Mouse (Mus musculus): ENCODE results near the gene Fbxo42.

Gene Fbxo42

DNA sequence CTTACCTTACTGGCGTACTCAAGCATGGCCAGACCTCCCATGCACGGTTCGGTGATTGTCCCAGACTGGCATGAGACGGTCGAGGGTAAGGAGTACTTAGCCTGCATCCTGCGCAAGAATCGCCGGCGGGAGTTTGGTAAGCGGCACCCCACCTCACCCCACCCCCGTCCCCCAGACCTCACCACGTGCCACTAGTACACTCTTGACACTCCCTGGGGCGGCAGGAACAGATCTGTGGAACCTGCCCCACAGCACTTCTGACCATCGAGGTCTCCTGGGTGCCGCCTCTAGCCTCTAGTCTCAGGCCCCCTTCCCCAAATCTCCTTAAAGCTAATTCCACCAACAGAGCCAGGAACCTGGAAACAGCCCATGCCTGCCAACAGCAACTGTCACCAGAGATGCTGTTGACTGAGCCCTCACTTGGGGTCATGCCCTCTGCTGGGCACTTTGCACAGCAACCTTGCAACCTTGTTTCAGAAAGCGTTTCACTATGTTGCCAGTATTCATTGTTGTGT, 66.7 kb downstream of the Fbxo42 start:
- DNase-seq (ENCODE audit: low spot score in 2 of 2), result no peak

DNA sequence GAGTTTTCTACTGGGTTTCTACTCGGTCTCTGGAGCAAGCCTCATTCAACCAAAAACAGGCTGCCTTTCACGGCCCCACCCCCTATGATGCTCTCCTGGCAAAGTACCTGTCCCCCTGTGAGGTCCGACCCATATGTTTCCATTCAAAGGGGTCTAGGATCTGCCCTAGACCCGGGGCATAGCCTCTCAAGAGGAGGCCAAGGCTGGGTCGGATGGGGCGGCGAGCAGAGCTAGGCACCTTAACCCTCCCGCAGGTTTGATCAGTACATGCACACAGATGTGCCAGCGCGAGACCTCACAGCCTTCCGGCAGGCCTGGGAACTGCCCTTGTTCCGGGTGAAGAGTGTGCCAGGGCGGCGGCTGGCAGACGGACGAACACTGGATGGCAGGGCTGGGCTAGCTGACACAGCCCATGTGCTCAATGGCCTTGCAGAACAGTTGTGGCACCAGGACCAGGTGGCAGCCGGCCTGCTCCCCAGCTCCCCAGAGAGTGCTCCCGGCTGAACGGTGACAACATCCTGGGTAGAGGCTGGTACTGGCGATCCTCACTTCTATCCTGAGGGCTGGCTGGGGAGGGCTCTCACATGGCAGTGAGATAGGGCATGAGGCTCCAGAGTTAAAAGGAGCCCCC, 72.0 kb downstream of the Fbxo42 start:
- DNase-seq (ENCODE audit: low spot score in 2 of 2), result no peak

DNA sequence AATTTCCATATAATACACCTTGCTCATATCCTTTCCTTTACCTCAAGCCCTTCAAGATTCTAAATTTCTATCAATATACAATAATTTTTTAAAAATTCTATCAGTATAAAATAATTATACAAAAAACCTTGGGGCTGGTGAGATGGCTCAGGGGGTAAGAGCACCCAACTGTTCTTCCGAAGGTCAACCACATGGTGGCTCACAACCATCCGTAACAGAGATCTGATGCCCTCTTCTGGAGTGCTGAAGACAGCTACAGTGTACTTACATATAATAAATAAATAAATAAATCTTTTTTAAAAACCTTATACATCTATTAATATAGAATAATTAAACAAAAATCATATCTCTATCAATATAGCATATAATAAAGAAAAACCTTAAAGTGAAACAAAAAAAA, 74.1 kb downstream of the Fbxo42 start:
- no peak for DNase-seq (ENCODE audit: low spot score in 2 of 2)

DNA sequence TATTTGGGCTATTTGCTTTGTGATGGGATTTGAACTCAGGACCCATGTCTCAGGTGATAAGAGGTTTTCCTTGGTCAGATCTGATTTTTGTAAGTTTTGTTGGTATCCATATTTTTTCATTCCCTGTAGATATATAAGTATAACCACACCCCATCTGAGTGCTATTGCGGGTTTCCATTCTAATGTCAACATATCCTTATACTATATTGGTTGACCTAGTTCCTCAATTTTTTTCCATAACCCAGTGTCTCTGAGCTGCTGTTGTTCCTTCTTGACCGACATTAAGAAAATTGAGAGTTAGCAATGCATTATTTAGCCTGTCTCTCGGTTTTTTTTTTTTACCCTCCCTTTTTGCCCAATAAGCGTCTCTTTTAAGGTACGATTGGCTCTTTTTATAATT, 75.0 kb downstream of the Fbxo42 start:
- DNase-seq (ENCODE audit: low spot score in 2 of 2), result no peak

DNA sequence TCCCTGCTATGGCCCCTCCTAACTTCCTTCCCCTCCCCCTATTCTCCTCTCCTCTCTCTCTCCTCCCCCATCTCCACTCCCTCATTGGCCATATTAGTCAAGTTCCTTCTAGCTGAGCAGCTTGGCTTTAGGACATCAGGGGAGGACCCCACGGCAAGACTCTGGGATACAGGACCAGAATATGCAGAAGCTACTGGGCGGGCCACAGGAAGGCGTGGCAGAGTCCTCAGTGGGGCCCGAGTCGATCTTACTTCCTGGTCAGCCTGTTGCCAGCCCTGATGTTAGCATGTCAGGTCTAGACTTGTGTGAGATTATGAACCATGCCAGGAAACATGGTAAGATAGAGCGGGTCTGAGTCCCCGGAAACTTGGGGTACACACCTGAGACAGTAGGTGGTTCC, 81.0 kb downstream of the Fbxo42 start:
- DNase-seq (ENCODE audit: low spot score in 2 of 2), result no peak

DNA sequence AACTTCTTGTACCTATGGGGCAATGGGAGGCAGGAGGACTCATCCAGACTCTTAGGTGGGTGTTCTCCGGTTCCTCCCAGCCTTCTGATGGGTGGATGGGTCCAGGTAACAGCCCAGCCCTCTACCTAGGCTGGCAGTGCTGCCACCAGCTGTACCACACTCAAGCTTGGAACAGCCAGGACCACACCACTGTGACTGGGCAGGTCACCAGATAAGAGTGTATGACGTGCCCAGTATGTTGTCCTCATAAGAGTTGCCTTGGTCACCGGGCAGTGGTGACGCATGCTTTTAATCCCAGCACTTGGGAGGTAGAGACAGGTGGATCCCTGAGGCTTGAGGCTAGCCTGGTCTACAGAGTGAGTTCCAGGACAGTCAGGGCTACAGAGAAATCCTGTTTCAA, 85.5 kb downstream of the Fbxo42 start:
- no peak for DNase-seq (ENCODE audit: low spot score in 2 of 2)

DNA sequence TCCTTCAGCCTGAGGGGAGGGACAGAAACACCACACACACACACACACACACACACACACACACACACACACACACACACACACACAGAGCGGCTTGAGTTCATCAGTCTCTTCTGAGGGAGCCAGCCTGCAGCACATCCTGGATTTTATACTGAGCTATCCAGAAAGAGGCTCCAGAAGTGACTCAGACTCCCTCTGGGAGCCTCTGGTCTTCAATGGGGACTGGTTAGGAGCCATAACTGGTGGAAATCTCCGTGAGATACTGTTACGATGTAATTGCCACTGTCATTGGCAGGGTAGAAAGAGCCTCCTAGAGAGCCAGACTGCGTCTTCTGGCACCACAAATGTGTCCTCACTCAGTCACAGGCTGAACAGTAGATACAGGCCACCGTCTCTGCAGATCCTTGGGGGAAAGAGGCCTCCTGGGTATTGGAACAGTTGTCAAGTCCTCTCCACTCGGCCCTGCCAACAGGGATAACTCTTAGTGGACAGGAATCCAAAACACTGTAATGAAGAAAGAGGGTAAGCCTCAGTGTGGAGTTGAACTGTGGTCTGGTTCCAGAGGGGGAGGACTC, 87.9 kb downstream of the Fbxo42 start:
- DNase-seq (ENCODE audit: low spot score in 2 of 2), result no peak

DNA sequence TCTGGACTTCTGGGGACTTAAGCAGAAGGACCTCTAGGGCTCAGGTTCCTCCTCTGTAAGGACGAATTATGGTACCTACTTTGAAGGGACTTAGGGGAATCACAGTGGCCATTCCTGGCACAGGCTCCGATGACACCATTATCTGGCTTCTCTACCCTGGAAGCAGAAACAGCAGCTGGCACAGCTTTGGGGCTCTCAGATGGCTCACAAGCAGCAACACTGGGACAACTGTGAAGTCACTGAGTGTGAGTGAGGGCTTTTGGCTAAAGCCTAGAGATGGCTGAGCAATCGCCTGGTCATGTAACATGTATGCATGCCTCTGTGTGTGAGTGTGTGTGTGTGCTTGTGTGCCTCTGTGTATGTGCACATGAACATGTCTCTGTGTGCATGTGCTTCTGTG, 89.1 kb downstream of the Fbxo42 start:
- no peak for DNase-seq (ENCODE audit: low spot score in 2 of 2)

DNA sequence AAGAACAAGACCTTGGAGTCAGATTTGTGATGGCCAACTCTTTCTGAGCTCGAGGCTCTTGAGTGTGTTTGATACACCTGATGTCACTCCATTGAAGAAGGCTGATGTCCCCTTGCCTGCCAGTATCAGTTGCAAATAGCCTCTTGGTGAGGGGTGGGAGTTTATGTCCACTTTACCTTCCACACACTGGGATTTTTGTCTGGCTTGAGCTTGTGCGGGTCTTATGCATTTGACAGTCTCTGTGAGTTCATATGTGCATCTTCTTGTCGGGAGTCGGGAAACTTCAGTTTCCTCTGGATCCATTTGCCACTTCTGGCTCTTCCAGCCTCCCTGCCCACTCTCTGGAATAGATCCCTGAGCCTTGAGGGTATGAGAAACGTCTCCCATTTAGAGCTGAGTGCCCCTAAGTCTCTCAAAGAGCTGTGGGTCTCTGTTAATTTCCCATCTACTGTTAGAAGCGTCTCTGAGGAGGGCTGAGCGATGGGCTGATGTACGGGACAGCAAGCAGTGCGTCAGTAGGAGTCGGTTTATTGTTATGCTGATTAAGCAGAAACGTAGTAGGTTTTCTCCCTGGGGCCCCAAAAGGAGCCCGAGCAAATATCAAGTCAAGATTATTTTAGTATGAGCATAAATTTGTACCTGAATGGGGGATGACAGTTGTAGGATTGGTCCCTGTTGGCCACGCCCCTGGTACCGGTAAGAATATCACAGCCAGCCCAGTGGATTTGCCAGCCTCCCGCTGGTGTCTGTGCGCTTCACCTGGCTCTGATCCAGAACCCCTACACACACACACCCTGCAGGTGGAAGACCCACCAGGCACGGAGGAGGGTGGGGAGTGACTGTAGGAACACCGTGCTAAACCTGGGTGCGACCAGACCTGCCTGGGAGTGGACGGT, 91.0 kb downstream of the Fbxo42 start:
- no peak for DNase-seq (ENCODE audit: low spot score in 2 of 2)

DNA sequence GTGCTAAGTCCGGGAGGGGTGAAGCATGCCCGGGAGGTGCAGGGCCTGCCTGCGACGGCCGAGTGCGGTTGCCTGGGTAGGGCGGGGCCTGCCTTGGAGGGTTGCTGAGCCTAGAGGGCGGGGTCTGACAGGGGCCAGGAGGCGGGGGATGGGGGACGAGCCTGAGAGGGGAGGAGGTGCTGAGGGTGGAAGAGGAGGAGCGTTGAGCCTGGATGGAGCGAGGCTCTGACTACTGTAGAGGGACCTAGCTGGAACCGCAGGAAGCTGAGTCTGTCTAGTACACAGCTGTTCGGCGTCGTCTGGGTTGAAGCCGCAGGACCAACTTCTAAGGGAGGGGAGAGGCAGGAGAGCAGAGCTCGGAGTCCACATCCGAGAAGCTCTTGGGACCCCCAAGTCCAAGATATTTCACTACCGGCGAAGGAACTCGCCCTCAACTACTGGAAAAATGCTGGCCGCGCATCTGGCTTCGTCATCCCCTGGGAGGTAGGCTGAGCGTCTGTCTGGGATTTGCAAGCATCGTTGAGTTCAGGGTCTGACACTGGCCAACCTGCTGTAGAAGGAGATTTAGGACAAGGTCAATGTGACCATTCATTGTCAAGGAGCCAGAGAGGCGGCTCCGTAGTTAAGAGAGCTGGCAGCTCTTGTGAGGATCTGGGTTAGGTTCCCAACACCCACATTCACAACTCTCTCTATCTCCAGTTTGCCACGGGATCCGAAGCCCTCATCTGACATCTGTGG, 91.8 kb downstream of the Fbxo42 start, which contains the start of gene Arhgef19:
Arhgef19 (plus strand) TSS at position 112 of the 738 bp plus-strand sequence.
- DNase-seq (ENCODE audit: low spot score in 2 of 2), result peak; percentile 85 to 91

DNA sequence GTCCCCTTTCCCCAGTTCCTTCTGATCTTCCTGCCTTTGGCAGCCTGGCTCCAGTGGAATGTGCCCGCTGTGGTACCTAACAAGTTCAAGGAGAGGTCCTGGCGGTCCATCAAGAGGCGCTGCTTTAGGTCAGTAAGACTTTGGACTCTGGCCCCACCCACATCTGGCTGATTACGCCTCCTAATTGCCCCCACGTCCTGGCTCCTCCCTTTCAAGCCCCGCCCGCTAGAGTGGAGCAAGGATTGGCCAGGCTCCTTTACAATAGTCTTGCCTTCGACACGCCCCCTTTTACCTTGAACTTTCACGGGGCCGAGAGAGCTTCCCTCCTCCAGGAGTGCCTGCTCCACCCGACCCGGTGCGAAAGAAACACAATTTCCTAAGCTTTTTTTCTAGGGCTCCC, 92.9 kb downstream of the Fbxo42 start:
- DNase-seq (ENCODE audit: low spot score in 2 of 2), result no peak

DNA sequence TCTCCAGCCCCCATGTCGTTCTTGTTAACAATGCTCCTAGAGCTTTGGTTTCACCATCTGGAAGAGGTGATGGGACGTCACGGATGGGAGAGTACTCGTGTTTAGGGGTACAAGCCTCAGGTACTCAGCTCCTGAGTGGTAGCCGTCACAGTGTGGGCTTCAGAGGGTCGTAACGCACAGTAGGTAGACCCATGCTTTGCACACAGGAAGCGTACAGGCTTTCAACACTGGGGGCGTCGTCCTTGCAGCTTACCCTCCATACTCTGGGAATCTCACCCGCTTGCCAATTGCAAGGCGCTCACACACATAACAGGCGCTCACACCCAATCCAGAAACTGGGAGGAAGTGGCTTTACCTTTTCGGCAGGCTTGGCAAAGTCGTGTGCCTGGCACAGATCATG, 94.1 kb downstream of the Fbxo42 start:
- no peak for DNase-seq (ENCODE audit: low spot score in 2 of 2)

DNA sequence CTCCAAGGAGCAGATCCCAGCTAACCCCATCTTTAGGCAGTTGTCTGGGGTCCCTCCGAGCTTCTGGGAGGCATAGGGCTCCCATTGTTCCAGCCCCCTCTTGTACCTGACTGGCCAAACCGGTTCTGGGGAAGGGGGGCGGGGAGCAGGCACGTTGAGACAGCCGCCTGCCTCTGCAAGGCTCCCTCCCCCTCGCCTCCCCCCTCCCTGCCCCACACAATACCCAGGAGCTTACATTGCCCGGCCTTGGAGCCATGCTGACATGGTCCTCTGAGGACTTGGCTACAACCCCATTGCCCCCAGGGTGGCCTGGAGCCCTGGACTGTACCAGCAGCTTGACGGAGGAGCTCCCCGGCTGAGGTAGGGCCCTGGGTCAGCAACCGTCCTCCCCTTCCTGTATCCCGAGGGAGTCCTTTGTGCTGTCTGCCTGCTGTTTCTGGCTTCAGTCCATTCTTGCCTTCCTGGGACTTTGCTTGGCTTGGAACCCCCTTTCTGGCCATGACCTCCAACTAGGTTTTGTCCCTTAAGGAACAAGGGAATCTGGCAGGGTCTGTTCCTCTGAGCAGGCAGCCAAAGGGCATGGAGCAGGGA, 95.0 kb downstream of the Fbxo42 start:
- DNase-seq (ENCODE audit: low spot score in 2 of 2), result no peak

DNA sequence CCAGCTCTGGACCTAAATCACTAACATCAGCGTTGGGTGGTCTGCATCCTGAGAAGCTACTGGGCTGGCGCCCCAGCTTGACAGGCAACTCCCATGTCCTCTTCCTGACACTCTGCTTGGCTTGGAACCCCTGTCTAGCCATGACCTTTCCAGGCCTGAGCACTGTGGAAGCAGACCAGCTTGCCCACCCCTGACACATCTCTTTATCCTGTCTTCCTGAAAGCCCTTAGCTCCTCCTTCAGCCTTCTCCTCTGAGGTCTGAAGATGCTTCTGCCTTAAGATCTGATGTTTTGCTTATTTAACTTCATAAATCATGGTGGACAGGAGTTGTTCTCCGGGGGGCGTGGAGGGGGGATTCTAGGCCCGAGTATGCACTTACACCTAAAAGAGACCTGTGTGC, 95.9 kb downstream of the Fbxo42 start:
- no peak for DNase-seq (ENCODE audit: low spot score in 2 of 2)

DNA sequence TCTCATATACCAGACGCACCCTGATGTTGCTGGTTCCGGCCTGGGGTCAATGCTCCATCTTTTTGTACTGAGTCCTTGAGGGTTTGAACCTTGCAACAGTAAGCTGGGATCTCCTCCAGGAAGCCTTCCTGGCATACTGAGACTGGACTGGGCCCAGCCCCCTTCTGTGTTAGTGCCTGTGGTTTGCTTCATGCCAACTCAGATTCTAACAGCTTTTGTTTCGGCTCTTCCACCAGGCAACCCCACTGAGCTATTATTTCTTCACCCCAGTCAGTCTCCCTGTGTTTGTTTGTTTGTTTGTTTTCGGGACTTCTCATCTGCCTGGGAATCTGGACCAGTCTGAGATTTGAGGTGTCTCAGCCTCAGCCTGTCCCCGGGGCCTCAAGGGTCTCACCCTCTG, 96.7 kb downstream of the Fbxo42 start:
- no peak for DNase-seq (ENCODE audit: low spot score in 2 of 2)

DNA sequence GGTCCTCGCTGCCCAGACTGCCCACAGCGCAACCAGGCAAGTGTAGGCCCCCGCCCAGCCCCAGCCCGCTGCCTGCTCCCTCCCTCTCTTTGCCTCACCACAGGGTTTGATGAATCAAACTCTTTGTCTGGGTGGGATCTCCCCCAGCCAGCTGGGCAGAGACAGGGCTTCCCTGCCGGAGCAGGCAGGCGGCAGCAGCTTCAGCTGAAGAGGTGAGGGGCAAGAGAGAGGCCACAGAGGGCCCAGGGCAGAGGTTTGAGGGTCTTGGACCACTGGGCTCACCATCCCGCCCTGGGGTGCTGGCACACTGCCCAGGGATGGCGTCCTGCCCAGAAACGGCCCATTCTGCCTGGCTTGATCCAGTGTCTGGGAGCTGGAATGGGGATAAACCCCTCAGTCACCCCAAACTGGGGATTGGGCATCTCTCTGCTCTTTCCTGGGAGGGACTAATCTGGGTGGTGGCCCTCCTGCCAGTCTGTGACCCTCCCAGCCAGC, 97.3 kb downstream of the Fbxo42 start:
- peak; percentile 61 to 82 for DNase-seq (ENCODE audit: low spot score in 2 of 2)

DNA sequence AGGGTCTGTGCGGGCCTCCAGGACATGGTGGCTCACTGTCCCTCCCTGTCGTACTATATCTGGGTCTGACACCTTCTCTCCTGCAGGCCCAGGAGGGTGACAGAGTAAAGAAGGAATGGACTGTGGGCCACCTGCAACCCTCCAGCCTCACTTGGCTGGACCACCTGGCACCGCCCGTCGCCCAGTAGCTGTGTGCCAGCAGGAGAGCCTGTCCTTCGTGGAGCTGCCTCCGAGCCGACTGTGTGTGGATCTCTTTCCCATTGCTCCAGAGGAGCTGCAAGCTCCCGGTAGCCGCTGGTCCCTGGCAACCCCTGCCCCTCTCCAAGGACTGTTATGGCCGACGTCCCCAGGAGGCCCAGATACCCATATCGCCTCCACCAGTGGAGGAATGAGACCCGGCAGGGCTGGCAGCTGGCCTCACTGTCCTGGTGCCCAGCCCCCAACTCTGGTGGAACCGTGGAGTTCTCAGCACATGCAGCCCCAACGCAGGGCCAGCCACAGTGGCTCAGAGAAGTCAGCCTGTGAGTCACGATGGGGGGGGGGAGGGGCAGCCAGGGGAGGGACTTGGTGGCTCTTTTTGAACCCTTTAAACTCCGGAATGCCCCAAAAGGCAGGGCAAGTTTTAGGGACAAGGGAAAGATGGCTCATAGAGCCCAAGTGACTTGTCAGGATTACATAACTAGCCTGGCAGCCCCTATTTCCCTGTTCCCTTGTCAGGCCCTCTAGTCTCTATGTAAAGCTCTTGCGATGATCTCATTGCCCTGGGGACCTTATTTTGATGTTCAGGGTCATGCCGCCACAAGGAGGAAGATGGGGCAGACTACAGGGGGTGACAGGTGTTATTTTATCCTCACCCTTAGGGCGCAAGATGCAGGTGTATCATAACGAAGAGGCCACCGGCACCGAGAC, 98.6 kb downstream of the Fbxo42 start:
- DNase-seq (ENCODE audit: low spot score in 2 of 2), result no peak

DNA sequence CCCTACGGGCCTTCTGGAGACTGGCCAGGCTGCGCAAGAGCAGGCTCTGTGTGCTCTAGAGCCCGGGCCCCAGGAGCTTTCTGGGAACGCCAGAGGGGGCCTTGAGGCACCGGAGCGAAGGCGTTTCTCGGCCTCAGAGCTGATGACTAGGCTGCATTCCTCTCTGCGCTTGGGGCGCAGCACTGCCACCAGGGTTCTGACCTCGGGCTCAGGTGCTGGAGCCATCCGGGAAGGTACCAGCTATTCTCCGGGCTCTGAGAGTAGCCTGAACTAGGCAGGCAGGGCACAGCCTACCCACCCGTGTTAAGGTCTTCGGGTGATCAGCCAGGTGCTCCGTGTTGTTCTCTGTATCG, 99.3 kb downstream of the Fbxo42 start:
- no peak for DNase-seq (ENCODE audit: low spot score in 2 of 2)

DNA sequence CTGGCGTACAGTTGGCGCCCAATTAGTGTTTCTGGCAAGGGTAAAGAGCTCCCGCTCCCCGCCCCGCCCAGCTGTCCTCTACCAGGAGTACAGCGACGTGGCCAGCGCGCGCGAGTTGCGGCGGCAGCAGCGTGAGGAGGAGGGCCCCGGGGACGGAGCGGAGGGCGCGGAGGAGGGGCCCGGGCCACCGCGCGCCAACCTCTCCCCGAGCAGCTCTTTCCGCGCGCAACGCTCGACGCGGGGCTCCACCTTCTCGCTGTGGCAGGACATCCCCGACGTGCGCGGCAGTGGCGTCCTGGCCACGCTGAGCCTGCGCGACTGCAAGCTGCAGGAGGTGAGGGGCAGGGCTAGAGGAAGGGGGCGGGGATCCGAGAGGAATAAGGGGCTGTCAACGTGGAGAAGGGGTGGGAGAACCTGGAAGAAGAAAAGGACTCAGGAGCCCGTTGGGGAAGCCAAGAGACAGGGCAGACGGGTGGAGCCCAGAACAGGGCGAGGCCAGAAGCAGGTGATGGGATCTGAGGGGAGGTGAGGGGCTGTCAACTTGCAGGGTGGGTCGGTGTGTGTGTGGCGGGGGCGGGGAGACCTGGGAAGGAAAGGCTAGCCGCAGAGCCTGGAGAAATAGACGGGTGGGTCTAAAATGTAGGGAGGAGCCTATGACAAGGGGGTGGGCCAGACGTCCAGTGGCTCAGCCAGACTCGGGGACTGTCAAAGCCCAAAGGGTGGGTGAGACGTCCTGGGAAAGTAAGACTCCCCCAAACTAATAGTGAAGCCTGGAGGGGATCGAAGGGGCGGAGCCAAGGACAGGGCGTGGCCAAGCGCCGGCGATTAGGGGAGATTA, 100.3 kb downstream of the Fbxo42 start:
- peak in 1 of 2 experiments; percentile 59 for DNase-seq (ENCODE audit: low spot score in 2 of 2)

DNA sequence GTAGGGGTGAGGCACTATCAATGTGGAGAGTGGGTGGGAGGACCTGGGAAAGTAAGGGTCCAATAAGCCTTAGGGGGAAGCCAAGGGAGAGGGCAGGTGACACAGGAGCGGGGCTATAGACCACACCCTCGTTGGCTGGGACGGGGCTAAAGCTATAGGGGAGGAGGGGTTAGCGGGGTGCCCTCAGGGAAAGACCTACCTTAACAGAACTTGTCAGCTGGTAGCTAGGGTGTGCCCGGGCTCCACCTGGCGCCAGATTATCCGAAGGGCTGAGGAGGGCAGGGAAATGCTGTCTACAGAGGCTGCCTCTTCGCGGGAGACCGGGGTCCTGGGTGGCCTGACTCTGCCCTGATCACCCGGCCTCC, 100.9 kb downstream of the Fbxo42 start:
- no peak for DNase-seq (ENCODE audit: low spot score in 2 of 2)
